Mouse (Mus musculus): ENCODE measurements around the gene Ptpn20.

Gene Ptpn20

DNA sequence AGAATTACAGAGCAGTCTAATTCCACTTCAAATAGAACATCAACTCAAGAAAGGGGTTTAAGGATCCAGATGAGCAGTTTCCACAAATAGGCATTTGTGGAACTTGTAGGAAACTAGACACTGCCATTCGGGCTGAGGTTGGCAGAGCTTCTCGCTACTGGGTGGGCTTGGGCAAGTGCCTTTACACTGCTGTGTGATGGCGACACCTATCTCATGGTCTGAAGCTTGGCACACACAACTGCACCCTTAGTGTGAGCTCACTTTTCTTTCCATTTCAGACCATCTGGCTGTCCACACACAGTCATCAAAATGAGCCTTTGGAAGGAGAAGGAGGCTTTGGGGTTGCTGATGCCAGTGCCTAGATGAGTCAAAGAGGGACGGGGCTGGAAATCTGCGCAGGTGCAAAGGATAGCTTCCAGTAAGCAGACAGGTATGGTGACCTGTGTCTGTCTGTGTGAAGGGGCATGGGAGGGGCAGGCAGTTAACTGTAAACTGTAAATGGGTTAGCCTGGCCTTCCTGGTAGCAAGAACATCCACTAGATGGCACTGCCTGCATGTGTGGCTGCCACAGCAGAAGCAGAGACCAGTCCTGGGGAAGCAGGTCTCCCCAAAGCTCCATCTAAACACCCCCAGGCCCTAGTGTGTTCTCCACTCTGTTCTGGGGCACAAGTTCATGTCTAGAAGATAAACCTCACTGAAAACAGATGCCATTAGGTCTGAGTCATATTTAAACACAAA lies 84.5 kb downstream of the Ptpn20 start:
- in situ Hi-C loops (cut with MboI, MseI): no loop called here

DNA sequence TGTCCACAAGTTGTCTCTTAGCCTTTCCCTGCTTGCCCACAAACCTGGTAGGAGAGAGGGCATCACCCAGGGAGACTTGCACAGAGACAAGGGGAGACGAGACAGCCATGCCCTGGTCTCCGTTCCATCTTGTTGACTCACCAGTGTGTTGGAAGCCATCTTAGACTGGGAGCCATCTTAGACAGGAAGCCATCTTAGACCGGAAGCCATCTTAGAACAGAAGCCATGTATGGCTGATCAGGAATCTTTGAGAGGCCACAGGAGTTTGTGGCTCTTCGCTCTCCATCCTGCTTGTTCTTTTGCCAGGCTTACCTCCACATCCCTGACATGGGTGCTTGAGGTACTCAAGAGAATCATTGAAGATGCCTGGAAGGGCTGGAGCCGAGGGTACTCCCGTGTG lies 89.0 kb downstream of the Ptpn20 start:
- in situ Hi-C loops (cut with MboI, MseI): no loop called here

DNA sequence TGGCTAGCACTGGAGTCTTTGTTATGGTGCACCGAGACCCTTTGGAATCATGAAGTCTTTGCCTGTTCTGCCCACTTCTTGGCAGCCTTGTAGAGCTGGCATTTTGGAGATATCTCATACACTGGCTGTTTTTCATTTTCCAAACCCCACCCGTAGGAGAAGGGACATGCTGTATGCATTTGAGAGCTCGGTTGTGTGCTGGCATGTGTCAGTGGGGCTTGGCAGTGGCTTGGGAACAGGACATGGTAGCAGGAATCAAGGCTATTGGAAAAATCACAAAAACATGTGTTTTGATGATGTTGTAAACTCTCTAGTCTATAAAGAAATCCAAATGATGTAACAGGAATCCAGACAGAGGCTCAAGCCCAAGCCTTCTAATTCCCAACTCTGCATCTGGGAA lies 89.7 kb downstream of the Ptpn20 start:
- in situ Hi-C loops (cut with MboI, MseI): no loop called here

DNA sequence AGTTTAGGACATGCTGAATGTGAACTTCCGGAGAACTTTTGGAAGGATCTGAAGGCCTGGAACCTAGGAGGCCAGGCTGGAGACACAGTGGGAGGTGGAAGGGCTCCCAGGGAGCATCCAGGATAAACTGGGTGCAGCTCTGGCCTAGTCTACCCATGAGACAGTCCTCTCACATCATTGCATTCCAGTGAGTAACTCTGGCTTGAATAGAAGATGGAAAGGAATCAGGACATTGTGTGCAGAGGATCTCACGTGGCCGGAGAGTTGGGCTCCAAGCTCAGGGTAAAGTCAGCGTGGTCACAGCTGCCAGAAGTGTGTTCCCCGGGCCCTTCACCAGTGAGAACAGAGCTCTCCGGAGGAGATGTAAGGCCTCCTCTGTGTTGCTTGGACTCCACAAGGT lies 91.6 kb downstream of the Ptpn20 start:
- in situ Hi-C loops (cut with MboI, MseI): no loop called here

DNA sequence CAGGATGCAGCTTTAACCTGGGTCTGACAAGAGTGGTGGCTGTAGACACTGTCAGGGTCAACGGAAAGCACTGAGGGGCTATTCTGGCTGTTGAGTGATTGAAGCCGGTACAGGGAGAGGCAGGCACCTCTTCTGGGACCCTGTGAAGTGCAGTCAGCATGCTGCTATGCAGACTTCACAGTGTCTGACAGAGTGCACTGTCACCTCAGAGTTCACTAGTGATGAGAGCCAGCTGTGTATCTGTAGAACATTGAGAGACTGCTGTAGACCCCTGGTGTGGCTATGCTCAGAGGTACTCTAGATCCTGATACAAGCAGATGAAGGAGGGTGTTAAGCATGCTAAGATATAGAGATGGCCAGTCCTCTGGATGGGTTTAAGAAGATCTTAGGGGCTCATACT lies 93.8 kb downstream of the Ptpn20 start:
- in situ Hi-C loops (cut with MboI, MseI): no loop called here

DNA sequence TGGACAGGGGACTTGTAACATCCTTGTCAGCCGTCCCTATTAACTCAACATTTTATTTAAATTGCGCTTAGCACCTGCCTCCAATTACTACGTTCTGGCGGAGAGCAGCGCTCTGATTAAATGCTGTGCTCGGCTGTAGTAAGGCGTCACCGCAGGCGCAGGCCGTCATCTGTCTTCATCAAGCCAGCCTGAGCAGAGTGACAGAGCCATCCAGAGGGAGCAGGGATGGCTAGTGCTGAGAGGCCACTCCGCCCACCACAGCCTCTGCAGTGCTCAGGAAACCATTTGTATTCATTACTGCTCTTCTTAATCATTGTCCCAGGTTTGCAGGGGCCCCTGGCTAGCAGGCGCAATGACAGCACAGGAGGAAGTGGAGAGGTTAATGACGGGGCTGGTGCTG lies 94.7 kb downstream of the Ptpn20 start:
- in situ Hi-C loops (cut with MboI, MseI): no loop called here

DNA sequence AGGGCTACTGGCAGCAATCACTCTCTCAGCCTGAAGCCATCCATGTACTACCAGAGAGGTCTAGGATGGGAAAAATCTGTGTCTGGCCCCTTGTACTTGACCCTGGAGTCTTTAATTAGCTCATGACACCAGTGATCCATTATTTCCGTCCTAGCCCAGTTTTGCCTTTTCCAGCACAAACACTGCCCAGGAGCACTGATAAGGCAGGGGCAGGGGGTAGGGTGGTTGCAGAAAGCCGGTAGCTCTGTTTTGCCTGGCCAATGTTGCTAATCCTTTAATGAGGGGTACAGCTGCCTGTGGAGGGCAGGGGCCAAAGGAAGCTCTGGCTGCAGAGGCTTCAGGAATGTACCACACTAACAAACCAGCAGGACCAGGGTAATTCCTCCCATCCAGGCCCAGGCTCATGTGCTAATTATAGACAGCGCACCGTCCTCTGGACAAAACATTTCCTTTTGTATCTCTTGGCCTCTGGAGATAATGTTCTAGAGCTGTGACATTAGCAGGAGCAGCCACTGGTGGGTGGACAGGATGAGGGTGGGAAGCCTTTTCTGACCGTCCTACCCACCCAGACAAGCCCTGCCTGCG lies 98.5 kb downstream of the Ptpn20 start:
- in situ Hi-C loops (cut with MboI, MseI): no loop called here

DNA sequence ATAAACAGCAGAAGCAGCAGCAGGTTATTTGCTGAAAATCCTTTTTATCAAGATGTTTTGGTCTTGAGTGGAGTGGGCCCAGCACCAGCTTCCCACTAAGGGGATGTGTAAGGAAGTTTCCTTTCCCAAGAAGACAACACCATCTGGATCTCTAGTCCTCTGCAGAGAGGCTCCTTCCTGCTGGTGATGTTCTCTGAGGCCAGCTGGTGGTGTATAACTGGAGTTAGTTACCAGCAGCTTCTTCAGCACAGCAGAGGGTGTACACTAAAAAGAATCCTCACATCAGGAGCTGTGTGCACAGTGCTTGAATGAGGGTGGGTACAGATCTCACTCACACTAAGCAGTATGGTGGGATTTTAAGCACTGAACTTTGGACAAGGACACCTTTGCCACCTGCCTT lies 100.0 kb downstream of the Ptpn20 start:
- in situ Hi-C loops (cut with MboI, MseI): no loop called here
